Mouse (Mus musculus) layer of hippocampus, postnatal 14 days (tissue): ENCODE data around the gene Snrnp35. TPM values are rescaled to one million over a fixed set of nuclear protein-coding genes. Genes with fewer than 3 reads are reported as not detected.

Experiments
- DNase-seq, 2 experiments: peaks; one replicate each; pipeline ENCODE4 v3.0.0; 2021 to 2022; ENCODE audit warnings: low spot score in 2 of 2, mixed read lengths in 1 of 2
- total RNA-seq, 2 experiments: library from RNA; stranded (reverse); gene quantifications; 2 replicates each; pipeline ENCODE4 v1.2.3; 2021

Gene Snrnp35
- total RNA-seq, 2 experiments from 2014 or later = 19.7 to 22.3 TPM

GRCm38 (mm10) chr5:124462297-124463025 lies 20.5 kb upstream of the Snrnp35 start:
- DNase-seq = no peak

DNA sequence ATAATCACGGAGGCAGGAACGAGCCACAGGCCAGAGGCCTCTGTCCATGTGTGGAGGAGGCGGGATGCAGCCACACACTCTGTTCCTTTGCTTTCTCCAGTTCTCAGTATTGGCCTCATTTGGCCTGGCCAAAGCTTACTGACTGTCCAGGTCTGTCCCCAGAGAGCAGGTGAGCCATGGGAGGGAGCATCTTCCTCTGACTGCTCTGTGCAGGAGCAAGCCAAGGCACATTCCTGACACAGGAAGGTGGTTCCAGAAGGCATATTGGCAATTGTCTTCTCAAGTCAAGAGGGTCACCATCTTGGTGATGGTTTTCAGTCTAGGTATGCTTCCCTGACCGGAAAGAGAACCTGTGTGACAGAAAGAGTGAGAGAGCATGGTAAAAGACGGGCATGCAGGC lies 19.5 kb upstream of the Snrnp35 start:
- no peak for DNase-seq

GRCm38 (mm10) chr5:124464905-124465304 lies 18.0 kb upstream of the Snrnp35 start:
- no peak for DNase-seq

- no peak for DNase-seq
These were observed 15.2 kb upstream of the Snrnp35 start for GRCm38 (mm10) chr5:124467766-124468165.

DNA sequence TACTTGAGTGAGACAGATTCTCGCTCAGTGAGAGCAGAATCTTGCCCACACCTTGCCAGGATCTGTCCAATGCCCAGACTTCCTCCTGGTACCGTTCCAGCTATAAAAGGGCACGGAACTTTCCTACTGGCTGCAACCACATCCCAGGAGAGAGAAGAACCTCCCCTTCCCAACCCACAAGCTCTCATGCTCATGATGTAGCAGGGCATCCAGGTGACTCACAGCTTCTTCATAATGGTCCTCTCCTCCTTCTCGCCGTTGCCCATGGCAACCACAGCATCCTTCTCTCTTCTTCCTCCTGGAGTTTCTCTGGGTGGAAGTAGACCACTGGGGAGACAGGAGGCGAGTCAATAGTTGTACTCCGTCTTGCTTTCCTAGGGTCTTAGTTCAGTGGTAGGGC lies 14.6 kb upstream of the Snrnp35 start:
- no peak for DNase-seq

DNA sequence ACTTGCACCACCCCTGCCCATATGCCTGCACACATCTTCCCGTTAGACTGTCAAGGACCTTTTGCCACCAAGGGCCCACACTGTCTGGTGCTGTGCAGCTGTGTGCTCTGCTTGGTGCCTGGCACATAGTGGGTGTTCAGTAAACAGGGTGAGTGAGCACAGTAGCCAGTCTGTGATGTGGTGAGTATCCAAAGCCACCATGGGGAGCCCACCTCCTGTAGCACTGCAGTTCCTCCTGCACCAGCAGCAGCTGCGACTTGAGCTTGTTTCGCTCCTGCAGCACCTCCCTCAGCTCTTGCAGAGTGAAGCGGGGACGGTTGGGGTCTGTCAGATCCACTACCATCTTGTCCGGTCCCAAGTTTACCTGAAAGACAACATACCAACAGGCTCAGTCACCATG lies 13.4 kb upstream of the Snrnp35 start:
- no peak for DNase-seq

DNA sequence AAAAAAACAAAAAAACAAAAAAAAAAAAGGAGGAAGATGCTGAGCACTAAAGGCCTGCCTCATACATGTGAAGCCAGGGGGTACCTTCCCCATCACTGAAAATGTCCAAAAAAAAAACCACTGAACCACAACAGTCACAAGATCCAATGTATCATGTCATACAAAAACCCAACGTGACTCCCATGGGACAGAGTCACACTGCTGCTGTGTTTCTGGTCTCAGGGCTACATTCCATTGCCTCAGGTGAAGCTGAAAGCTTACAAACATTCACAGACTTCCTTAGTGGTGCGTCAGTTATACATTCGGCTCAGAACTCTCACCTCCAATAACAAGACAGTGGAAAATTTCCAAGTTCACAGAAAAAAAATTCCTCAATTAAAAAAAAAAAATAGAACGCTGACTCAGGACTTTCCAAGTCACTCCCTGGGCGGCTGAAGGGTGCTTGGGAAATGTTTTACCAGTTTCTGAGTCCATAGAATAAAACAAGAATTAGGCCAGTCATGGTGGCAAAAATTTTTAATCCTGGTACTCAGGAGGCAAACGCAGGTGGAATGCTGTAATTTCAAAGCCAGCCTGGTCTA lies 12.3 kb upstream of the Snrnp35 start:
- DNase-seq = no peak

- DNase-seq = no peak
These were observed 4.1 kb upstream of the Snrnp35 start for GRCm38 (mm10) chr5:124478873-124479204.

DNA sequence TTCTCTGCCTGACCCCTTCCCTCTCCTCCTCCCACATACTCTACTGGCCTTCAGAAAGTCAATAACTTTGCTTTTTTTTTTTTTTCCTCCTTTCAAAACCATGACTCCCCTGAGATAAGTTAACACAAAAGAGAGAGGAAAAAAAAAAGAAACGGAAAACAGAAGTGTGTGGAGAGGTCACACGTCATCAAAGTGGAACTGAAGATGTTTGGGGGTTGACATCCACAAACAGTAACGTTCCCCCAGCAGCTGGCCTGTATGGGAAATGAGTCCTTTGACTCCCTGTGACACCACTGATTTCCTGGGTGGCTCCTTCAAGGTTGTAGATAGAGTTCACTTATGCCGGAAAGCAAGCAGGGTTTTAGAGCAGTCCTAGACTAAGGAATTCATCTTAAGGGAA lies 2.8 kb upstream of the Snrnp35 start:
- no peak for DNase-seq

GRCm38 (mm10) chr5:124481714-124482113 lies 1.2 kb upstream of the Snrnp35 start:
- no peak for DNase-seq

DNA sequence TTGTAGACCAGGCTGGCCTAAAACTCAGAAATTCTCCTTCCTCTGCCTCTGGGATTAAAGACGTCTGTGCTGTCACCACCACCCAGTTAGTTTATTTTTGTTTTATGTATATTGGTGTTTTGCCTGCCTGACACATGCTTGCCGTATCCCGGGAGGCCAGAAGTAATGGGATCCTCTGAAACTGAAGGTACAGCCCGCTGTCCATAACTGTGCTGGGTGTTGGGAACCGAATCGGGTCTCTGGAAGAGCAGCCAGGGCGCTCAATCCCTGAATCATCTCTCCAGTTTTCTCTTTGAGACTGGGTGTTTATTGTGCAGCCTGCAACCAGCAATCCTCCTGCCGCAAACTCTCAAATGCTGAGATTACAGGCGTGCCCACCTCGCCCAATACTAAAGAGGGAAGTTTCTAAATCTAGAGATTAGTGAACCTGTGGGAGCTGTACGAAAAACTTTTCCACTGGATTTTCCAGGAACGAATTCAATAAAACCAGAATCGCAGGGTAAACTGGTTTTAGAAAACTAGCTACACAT lies 433 bp upstream of the Snrnp35 start:
- no peak for DNase-seq

DNA sequence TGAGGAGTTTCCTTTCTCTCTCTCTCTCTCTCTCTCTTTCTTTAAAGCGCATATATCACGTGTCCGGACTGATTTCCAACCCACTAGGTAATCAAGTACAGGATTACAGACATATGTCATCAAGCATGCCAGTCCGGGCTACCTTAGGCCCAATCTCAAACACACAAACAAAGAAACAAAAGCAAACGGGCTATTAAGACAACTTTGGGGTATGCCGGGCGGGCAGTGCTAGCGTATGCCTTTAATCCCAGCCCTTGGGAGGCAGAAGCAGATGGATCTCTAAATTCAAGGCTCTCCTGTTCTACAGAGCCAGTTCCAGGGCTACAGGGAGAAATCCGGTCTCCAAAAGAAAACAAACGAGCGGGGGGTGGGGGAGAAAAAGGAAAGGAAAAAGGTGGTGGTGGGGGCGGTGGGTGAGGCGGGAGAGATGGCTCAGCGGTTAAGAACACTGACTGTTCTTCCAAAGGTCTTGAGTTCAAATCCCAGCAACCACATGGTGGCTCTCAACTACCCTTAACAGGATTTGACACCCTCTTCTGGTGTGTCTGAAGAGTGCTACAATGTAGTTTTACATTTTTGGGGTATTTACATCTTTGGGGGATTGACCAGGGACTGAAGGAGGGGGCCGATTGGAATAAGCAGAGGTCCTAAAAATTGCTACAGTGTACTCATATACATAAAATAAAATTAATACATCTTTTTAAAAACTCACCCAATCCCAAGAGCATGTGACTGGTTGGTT lies 892 bp downstream of the Snrnp35 start:
- no peak for DNase-seq

GRCm38 (mm10) chr5:124485654-124486053 lies 2.7 kb downstream of the Snrnp35 start:
- DNase-seq = no peak

DNA sequence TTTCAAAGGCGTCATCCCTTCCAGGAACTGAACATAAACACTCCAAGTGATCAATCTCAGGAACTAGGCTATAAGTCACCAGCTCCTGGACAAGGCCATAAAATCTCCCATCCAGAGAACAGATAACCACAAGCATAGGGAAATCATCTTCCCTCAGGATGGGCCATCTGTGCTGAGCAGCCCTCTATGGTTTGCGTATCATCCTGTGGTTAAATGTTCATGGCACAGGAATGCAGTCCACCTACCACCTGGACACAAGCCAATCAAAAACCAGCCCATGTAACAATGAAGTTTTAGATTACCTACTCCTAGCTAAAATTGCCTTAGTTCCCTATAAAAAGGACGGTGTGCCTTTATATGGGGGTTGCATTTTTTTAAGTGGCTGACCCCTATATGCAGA lies 6.0 kb downstream of the Snrnp35 start:
- no peak for DNase-seq

DNA sequence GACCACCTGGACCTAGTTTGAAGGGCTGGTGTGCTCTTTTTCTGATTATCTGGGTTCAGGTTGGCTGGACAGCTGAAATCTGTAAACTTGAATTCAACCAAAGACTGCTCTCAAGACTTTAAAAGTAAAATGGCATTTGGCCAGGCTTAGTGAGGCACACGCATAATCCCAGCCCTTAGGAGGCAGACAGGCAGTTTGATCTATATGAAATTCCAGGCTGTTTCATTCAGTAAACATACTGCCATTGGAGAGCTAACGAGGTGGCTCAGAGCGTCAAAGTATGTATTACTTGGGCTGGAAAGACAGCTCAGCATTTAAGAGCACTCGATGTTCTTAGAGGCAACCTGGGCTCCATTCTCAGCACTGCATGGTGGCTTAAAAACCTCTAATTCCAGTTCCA lies 8.8 kb downstream of the Snrnp35 start:
- no peak for DNase-seq

GRCm38 (mm10) chr5:124492618-124493017 lies 9.7 kb downstream of the Snrnp35 start:
- no peak for DNase-seq

- DNase-seq = no peak
These were observed 10.5 kb downstream of the Snrnp35 start for GRCm38 (mm10) chr5:124493455-124493854.

GRCm38 (mm10) chr5:124495547-124495946 lies 12.6 kb downstream of the Snrnp35 start:
- DNase-seq = no peak

GRCm38 (mm10) chr5:124496614-124497514 lies 13.9 kb downstream of the Snrnp35 start:
- no peak for DNase-seq

DNA sequence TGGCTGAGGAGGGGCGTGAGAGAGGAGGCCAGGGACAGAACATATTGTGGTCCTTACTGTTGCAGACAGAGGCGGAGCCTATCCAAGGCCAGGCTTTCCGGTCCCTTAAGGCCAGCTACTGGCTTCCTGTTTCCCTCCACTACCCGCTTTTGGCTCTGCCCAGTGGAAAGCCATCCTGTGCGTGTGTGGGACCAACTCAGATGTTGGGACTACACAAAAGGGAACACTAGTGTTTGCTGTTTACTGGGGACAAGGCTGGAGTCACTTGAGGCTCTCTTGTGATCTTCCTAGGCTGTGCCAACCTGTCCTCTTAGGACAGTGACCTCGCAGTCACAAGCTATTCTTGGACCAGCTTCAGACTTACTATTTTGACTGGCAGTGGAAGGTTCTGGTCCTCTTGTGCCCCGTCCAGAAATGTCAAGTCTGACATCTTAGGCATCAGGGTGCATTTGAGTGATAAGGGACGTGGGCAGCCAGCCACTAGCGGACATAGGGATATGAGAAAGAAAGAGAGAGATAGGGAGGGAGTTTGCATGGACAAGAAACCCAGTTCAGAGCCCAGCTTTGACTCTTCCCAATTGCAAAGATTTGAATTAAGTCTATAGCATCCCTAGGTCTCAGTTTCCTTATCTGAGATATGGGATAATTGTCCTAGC lies 15.4 kb downstream of the Snrnp35 start:
- no peak for DNase-seq

GRCm38 (mm10) chr5:124499001-124499400 lies 16.1 kb downstream of the Snrnp35 start:
- no peak for DNase-seq
